Mouse (Mus musculus): ENCODE results near the gene Asap2.

The Asap2 gene

GRCm38 (mm10) chr12:21139560-21139959 lies 149.3 kb downstream of the Asap2 start:
- no peaks in the 10 kb centered on the region for H3K9me3 ChIP-seq (ENCODE audit: low read length)
- TF ChIP-seq POU5F1 (IDR thresholded peaks at IDR 0.05; ENCODE audit: borderline replicate concordance, low read length) (no peak), CTCF (conservative IDR thresholded peaks at IDR 0.05; ENCODE audit: low read length) (no peak), NANOG (IDR thresholded peaks at IDR 0.05; ENCODE audit: borderline replicate concordance, low read length) (no peak)
- no peak overlapping the region for H3K4me3 ChIP-seq (replicated peaks; ENCODE audit: low read length)
- H3K4me1 ChIP-seq (replicated peaks; ENCODE audit: low read depth, low read length) = peaks cover 45% of the 10 kb centered on the region
- 0 out of 2 replicates have a peak, but pooled peaks cover 2% of the 10 kb centered on the region for H3K36me3 ChIP-seq (ENCODE audit: insufficient read depth, low read length)
- H3K27me3 ChIP-seq (ENCODE audit: insufficient read depth, low read length) = no peaks in the 10 kb centered on the region

GRCm38 (mm10) chr12:21140153-21140552 lies 149.9 kb downstream of the Asap2 start:
- TF ChIP-seq NANOG (IDR thresholded peaks at IDR 0.05; ENCODE audit: borderline replicate concordance, low read length) (no peak), POU5F1 (IDR thresholded peaks at IDR 0.05; ENCODE audit: borderline replicate concordance, low read length) (no peak), CTCF (conservative IDR thresholded peaks at IDR 0.05; ENCODE audit: low read length) (no peak)
- no peaks in the 10 kb centered on the region for H3K27me3 ChIP-seq (ENCODE audit: insufficient read depth, low read length)
- no peaks in the 10 kb centered on the region for H3K9me3 ChIP-seq (ENCODE audit: low read length)
- H3K4me1 ChIP-seq (replicated peaks; ENCODE audit: low read depth, low read length) = peaks cover 44% of the 10 kb centered on the region
- no peak overlapping the region for H3K4me3 ChIP-seq (replicated peaks; ENCODE audit: low read length)
- 0 out of 2 replicates have a peak, but pooled peaks cover 2% of the 10 kb centered on the region for H3K36me3 ChIP-seq (ENCODE audit: insufficient read depth, low read length)

- no peak overlapping the region for H3K4me3 ChIP-seq (replicated peaks; ENCODE audit: low read length)
- no peaks in the 10 kb centered on the region for H3K9me3 ChIP-seq (ENCODE audit: low read length)
- TF ChIP-seq NANOG (IDR thresholded peaks at IDR 0.05; ENCODE audit: borderline replicate concordance, low read length) = no peak
- no peak for TF ChIP-seq POU5F1 (IDR thresholded peaks at IDR 0.05; ENCODE audit: borderline replicate concordance, low read length)
- no peak for TF ChIP-seq CTCF (conservative IDR thresholded peaks at IDR 0.05; ENCODE audit: low read length)
- H3K4me1 ChIP-seq (replicated peaks; ENCODE audit: low read depth, low read length) = peaks cover 39% of the 10 kb centered on the region
- H3K27me3 ChIP-seq (ENCODE audit: insufficient read depth, low read length) = no peaks in the 10 kb centered on the region
- H3K36me3 ChIP-seq (ENCODE audit: insufficient read depth, low read length) = 0 out of 2 replicates have a peak, but pooled peaks cover 2% of the 10 kb centered on the region
Observed at GRCm38 (mm10) chr12:21140741-21141308, 150.6 kb downstream of the Asap2 start.

- no peaks in the 10 kb centered on the region for H3K27me3 ChIP-seq (ENCODE audit: insufficient read depth, low read length)
- no peak for TF ChIP-seq POU5F1 (IDR thresholded peaks at IDR 0.05; ENCODE audit: borderline replicate concordance, low read length)
- TF ChIP-seq NANOG (IDR thresholded peaks at IDR 0.05; ENCODE audit: borderline replicate concordance, low read length) = no peak
- TF ChIP-seq CTCF (conservative IDR thresholded peaks at IDR 0.05; ENCODE audit: low read length) = no peak
- H3K9me3 ChIP-seq (ENCODE audit: low read length) = no peaks in the 10 kb centered on the region
- no peak overlapping the region for H3K4me3 ChIP-seq (replicated peaks; ENCODE audit: low read length)
- H3K36me3 ChIP-seq (ENCODE audit: insufficient read depth, low read length) = no peaks in the 10 kb centered on the region
- peaks cover 29% of the 10 kb centered on the region for H3K4me1 ChIP-seq (replicated peaks; ENCODE audit: low read depth, low read length)
Observed at GRCm38 (mm10) chr12:21141691-21142300, 151.5 kb downstream of the Asap2 start.

GRCm38 (mm10) chr12:21142489-21143254 lies 152.4 kb downstream of the Asap2 start:
- Histone ChIP-seq H3K4me1 (replicated peaks; ENCODE audit: low read depth, low read length) (peaks cover 26% of the 10 kb centered on the region), H3K27me3 (ENCODE audit: insufficient read depth, low read length) (no peaks in the 10 kb centered on the region), H3K9me3 (ENCODE audit: low read length) (no peaks in the 10 kb centered on the region)

GRCm38 (mm10) chr12:21144602-21145001 lies 154.3 kb downstream of the Asap2 start:
- Histone ChIP-seq H3K36me3 (ENCODE audit: insufficient read depth, low read length) (no peaks in the 10 kb centered on the region), H3K27me3 (ENCODE audit: insufficient read depth, low read length) (no peaks in the 10 kb centered on the region), H3K4me1 (replicated peaks; ENCODE audit: low read depth, low read length) (peaks cover 21% of the 10 kb centered on the region), H3K4me3 (replicated peaks; ENCODE audit: low read length) (no peak overlapping the region), H3K9me3 (ENCODE audit: low read length) (no peaks in the 10 kb centered on the region)
- no peak for TF ChIP-seq NANOG (IDR thresholded peaks at IDR 0.05; ENCODE audit: borderline replicate concordance, low read length)
- TF ChIP-seq CTCF (conservative IDR thresholded peaks at IDR 0.05; ENCODE audit: low read length) = no peak

More at GRCm38 (mm10) chr12:21142489-21143254, 152.4 kb downstream of the Asap2 start:
- TF ChIP-seq CTCF (conservative IDR thresholded peaks at IDR 0.05; ENCODE audit: low read length) (no peak), NANOG (IDR thresholded peaks at IDR 0.05; ENCODE audit: borderline replicate concordance, low read length) (no peak), POU5F1 (IDR thresholded peaks at IDR 0.05; ENCODE audit: borderline replicate concordance, low read length) (no peak)
- Histone ChIP-seq H3K4me3 (replicated peaks; ENCODE audit: low read length) (no peak overlapping the region), H3K36me3 (ENCODE audit: insufficient read depth, low read length) (no peaks in the 10 kb centered on the region)

- Histone ChIP-seq H3K4me3 (replicated peaks; ENCODE audit: low read length) (no peak overlapping the region), H3K36me3 (ENCODE audit: insufficient read depth, low read length) (no peaks in the 10 kb centered on the region), H3K9me3 (ENCODE audit: low read length) (no peaks in the 10 kb centered on the region), H3K4me1 (replicated peaks; ENCODE audit: low read depth, low read length) (peaks cover 18% of the 10 kb centered on the region), H3K27me3 (ENCODE audit: insufficient read depth, low read length) (no peaks in the 10 kb centered on the region)
- no peak for TF ChIP-seq POU5F1 (IDR thresholded peaks at IDR 0.05; ENCODE audit: borderline replicate concordance, low read length)
- no peak for TF ChIP-seq CTCF (conservative IDR thresholded peaks at IDR 0.05; ENCODE audit: low read length)
- TF ChIP-seq NANOG (IDR thresholded peaks at IDR 0.05; ENCODE audit: borderline replicate concordance, low read length) = no peak
Observed at GRCm38 (mm10) chr12:21145050-21145449, 154.8 kb downstream of the Asap2 start.

- Histone ChIP-seq H3K4me1 (replicated peaks; ENCODE audit: low read depth, low read length) (peaks cover 6% of the 10 kb centered on the region), H3K36me3 (ENCODE audit: insufficient read depth, low read length) (no peaks in the 10 kb centered on the region), H3K27me3 (ENCODE audit: insufficient read depth, low read length) (no peaks in the 10 kb centered on the region), H3K4me3 (replicated peaks; ENCODE audit: low read length) (no peak overlapping the region), H3K9me3 (ENCODE audit: low read length) (no peaks in the 10 kb centered on the region)
- TF ChIP-seq NANOG (IDR thresholded peaks at IDR 0.05; ENCODE audit: borderline replicate concordance, low read length) (no peak), POU5F1 (IDR thresholded peaks at IDR 0.05; ENCODE audit: borderline replicate concordance, low read length) (no peak), CTCF (conservative IDR thresholded peaks at IDR 0.05; ENCODE audit: low read length) (no peak)
Observed at GRCm38 (mm10) chr12:21146826-21147225, 156.6 kb downstream of the Asap2 start.

Data from E14TG2a.4 (cell line).